In genomic region chr14:72042112-72042880, GRCm38 (mm10) we compare ENCODE assay signal across 10 mouse cellular contexts.
A peak's percentile ranks its signal among the peaks of the same experiment; 100 is the strongest.
DNase-seq lines count a peak whose midpoint lies in the region; ATAC-seq and TF ChIP-seq lines count a peak whose summit lies in the region.
"Had no signal": no experiment of that assay in that cellular context is flagged by ENCODE, and none has a peak within 500 bp of the region (broad histone marks: within the 10 kb centered on the region; RNA-seq: fewer than 3 reads in every experiment).

No protein-coding gene starts in this region.

- H3K4me1 ChIP-seq in hindbrain, embryonic 14.5 days (replicated peaks; ENCODE audit: control insufficient read depth, insufficient read depth, low read length): peaks cover 12% of the 10 kb centered on the region
- peaks cover 10% of the 10 kb centered on the region for H3K4me1 ChIP-seq in hindbrain, embryonic 10.5 days (replicated peaks)
- H3K4me1 ChIP-seq in midbrain, embryonic 13.5 days (replicated peaks): peaks cover 13% of the 10 kb centered on the region
- H3K4me1 ChIP-seq in stomach, postnatal 0 days (replicated peaks; ENCODE audit: control insufficient read depth, insufficient read depth): no peaks in the 10 kb centered on the region
- H3K4me1 ChIP-seq: liver, embryonic 12.5 days had no signal

- H3K4me2 ChIP-seq in hindbrain, embryonic 14.5 days (replicated peaks): peak overlapping the region; percentile 19; the same call in 1 of the 2 replicates
- no peak overlapping the region for H3K4me2 ChIP-seq in midbrain, embryonic 13.5 days (replicated peaks)
- H3K4me2 ChIP-seq in stomach, postnatal 0 days (replicated peaks; ENCODE audit: low read depth): no peak overlapping the region
- H3K4me2 ChIP-seq: heart, embryonic 13.5 days; liver, embryonic 12.5 days had no signal

- DNase-seq in hindbrain, embryonic 14.5 days (ENCODE audit: low spot score): peak; percentile 34
- no peak for DNase-seq in hindbrain, embryonic 10.5 days (ENCODE audit: low spot score)
- DNase-seq in embryo, embryonic 10.5 days (ENCODE audit: low spot score): peak; percentile 8
- DNase-seq in kidney, postnatal 10 days: peak; percentile 5
- no peak for DNase-seq in adrenal gland, adult 8-10 months
- DNase-seq in stomach, postnatal 0 days (ENCODE audit: low spot score): no peak
- DNase-seq in gastrocnemius, postnatal 14 days: no peak

- no peaks in the 10 kb centered on the region for H3K27me3 ChIP-seq in hindbrain, embryonic 14.5 days (ENCODE audit: control insufficient read depth, insufficient read depth, low read length)
- no peaks in the 10 kb centered on the region for H3K27me3 ChIP-seq in hindbrain, embryonic 10.5 days (ENCODE audit: insufficient read depth, poor library complexity, severe bottlenecking)
- H3K27me3 ChIP-seq in midbrain, embryonic 13.5 days: no peaks in the 10 kb centered on the region
- no peaks in the 10 kb centered on the region for H3K27me3 ChIP-seq in stomach, postnatal 0 days (ENCODE audit: control insufficient read depth, insufficient read depth, low read length)
- H3K27me3 ChIP-seq: heart, embryonic 13.5 days; liver, embryonic 12.5 days had no signal

- peak; percentile 53; the same call in 1 of the 2 replicates for ATAC-seq in hindbrain, embryonic 14.5 days (ENCODE audit: low FRiP score)
- peak; percentile 69 for ATAC-seq in midbrain, embryonic 13.5 days
- no peak for ATAC-seq in stomach, postnatal 0 days (ENCODE audit: low FRiP score, low TSS enrichment)
- ATAC-seq: liver, embryonic 12.5 days had no signal

- no peaks in the 10 kb centered on the region for H3K36me3 ChIP-seq in hindbrain, embryonic 14.5 days (replicated peaks; ENCODE audit: control insufficient read depth, insufficient read depth)
- no peaks in the 10 kb centered on the region for H3K36me3 ChIP-seq in hindbrain, embryonic 10.5 days
- H3K36me3 ChIP-seq in midbrain, embryonic 13.5 days: no peaks in the 10 kb centered on the region
- no peaks in the 10 kb centered on the region for H3K36me3 ChIP-seq in stomach, postnatal 0 days (ENCODE audit: control insufficient read depth, insufficient read depth, low read length)
- H3K36me3 ChIP-seq: heart, embryonic 13.5 days; liver, embryonic 12.5 days had no signal

- TF ChIP-seq CTCF in stomach, postnatal 0 days (IDR thresholded peaks at IDR 0.05; ENCODE audit: low read depth): no peak

- no peak for TF ChIP-seq EP300 in stomach, postnatal 0 days (optimal IDR thresholded peaks at IDR 0.05)

- H3K9me3 ChIP-seq in hindbrain, embryonic 14.5 days (ENCODE audit: control insufficient read depth, low read length): no peaks in the 10 kb centered on the region
- no peaks in the 10 kb centered on the region for H3K9me3 ChIP-seq in hindbrain, embryonic 10.5 days
- no peaks in the 10 kb centered on the region for H3K9me3 ChIP-seq in midbrain, embryonic 13.5 days
- H3K9me3 ChIP-seq in stomach, postnatal 0 days (ENCODE audit: control insufficient read depth, low read length): no peaks in the 10 kb centered on the region
- H3K9me3 ChIP-seq: heart, embryonic 13.5 days; liver, embryonic 12.5 days had no signal

- no peak overlapping the region for H3K4me3 ChIP-seq in hindbrain, embryonic 14.5 days (replicated peaks; ENCODE audit: low read length)
- H3K4me3 ChIP-seq in hindbrain, embryonic 10.5 days: no peak overlapping the region
- no peak overlapping the region for H3K4me3 ChIP-seq in midbrain, embryonic 13.5 days (replicated peaks)
- H3K4me3 ChIP-seq in stomach, postnatal 0 days (ENCODE audit: low read depth, low read length): no peak overlapping the region
- H3K4me3 ChIP-seq: heart, embryonic 13.5 days; liver, embryonic 12.5 days had no signal

- peak overlapping the region; percentile 69; the same call in 1 of the 2 replicates for H3K27ac ChIP-seq in hindbrain, embryonic 14.5 days
- H3K27ac ChIP-seq in hindbrain, embryonic 10.5 days: no peak overlapping the region
- peak overlapping the region; percentile 25; the same call in 1 of the 2 replicates for H3K27ac ChIP-seq in midbrain, embryonic 13.5 days
- H3K27ac ChIP-seq in stomach, postnatal 0 days (replicated peaks): no peak overlapping the region
- H3K27ac ChIP-seq: heart, embryonic 13.5 days; liver, embryonic 12.5 days had no signal

- intact Hi-C loops in gastrocnemius, postnatal 14 days (cut with DNase I; ENCODE audit: low total_unique reads): no loop called here

- WGBS in hindbrain, embryonic 14.5 days: 57% methylated on average over 3 of the region's 3 CpGs
- WGBS in hindbrain, embryonic 10.5 days: 68% methylated on average over 3 of the region's 3 CpGs
- WGBS in midbrain, embryonic 13.5 days: 48% methylated on average over 3 of the region's 3 CpGs
- WGBS in stomach, postnatal 0 days: 68% methylated on average over 3 of the region's 3 CpGs

- H3K9ac ChIP-seq in hindbrain, embryonic 14.5 days: no peak overlapping the region
- H3K9ac ChIP-seq in midbrain, embryonic 13.5 days (replicated peaks): no peak overlapping the region
- no peak overlapping the region for H3K9ac ChIP-seq in stomach, postnatal 0 days (ENCODE audit: low read length)
- H3K9ac ChIP-seq: heart, embryonic 13.5 days; liver, embryonic 12.5 days had no signal

Comparison
In these comparisons a context has a peak if more than half of its experiments do, and no peak if none do; other contexts are left out.
1. DNase-seq: peak in hindbrain, embryonic 14.5 days (single experiment), embryo, embryonic 10.5 days (single experiment) and kidney, postnatal 10 days (single experiment); none in hindbrain, embryonic 10.5 days (single experiment), adrenal gland, adult 8-10 months (single experiment), stomach, postnatal 0 days (single experiment) and gastrocnemius, postnatal 14 days (single experiment).
2. H3K27ac ChIP-seq: peak in hindbrain, embryonic 14.5 days (single experiment) and midbrain, embryonic 13.5 days (single experiment); none in hindbrain, embryonic 10.5 days (single experiment) and stomach, postnatal 0 days (single experiment).